Mouse (Mus musculus): ENCODE data around the gene Chmp5.

Gene Chmp5

GRCm38 (mm10) chr4:40948160-40948708, at the start of gene Chmp5, which contains the start of gene Bag1:
Chmp5 (plus strand) TSS chr4:40948407.
Bag1 (minus strand) TSS chr4:40948294.
- no peak for TF ChIP-seq GATA4 (IDR thresholded peaks at IDR 0.05; ENCODE audit: insufficient replicate concordance, low read length)

- no peak for TF ChIP-seq GATA4 (IDR thresholded peaks at IDR 0.05; ENCODE audit: insufficient replicate concordance, low read length)
These were observed 49.6 kb upstream of the Chmp5 start for GRCm38 (mm10) chr4:40898476-40899044.

GRCm38 (mm10) chr4:40899264-40899663, 48.9 kb upstream of the Chmp5 start:
- TF ChIP-seq GATA4 (IDR thresholded peaks at IDR 0.05; ENCODE audit: insufficient replicate concordance, low read length), result no peak

GRCm38 (mm10) chr4:40900071-40900470, 48.1 kb upstream of the Chmp5 start:
- no peak for TF ChIP-seq GATA4 (IDR thresholded peaks at IDR 0.05; ENCODE audit: insufficient replicate concordance, low read length)

GRCm38 (mm10) chr4:40900612-40901011, 47.6 kb upstream of the Chmp5 start:
- no peak for TF ChIP-seq GATA4 (IDR thresholded peaks at IDR 0.05; ENCODE audit: insufficient replicate concordance, low read length)

GRCm38 (mm10) chr4:40906298-40906697, 41.9 kb upstream of the Chmp5 start:
- TF ChIP-seq GATA4 (IDR thresholded peaks at IDR 0.05; ENCODE audit: insufficient replicate concordance, low read length), result no peak

- peak; percentile 98 for TF ChIP-seq GATA4 (IDR thresholded peaks at IDR 0.05; ENCODE audit: insufficient replicate concordance, low read length)
These were observed 39.8 kb upstream of the Chmp5 start for GRCm38 (mm10) chr4:40908261-40908969.

GRCm38 (mm10) chr4:40914287-40914867, 33.8 kb upstream of the Chmp5 start:
- no peak for TF ChIP-seq GATA4 (IDR thresholded peaks at IDR 0.05; ENCODE audit: insufficient replicate concordance, low read length)

GRCm38 (mm10) chr4:40915947-40916346, 32.3 kb upstream of the Chmp5 start:
- no peak for TF ChIP-seq GATA4 (IDR thresholded peaks at IDR 0.05; ENCODE audit: insufficient replicate concordance, low read length)

GRCm38 (mm10) chr4:40916592-40917155, 31.5 kb upstream of the Chmp5 start:
- no peak for TF ChIP-seq GATA4 (IDR thresholded peaks at IDR 0.05; ENCODE audit: insufficient replicate concordance, low read length)

- TF ChIP-seq GATA4 (IDR thresholded peaks at IDR 0.05; ENCODE audit: insufficient replicate concordance, low read length), result no peak
These were observed 28.4 kb upstream of the Chmp5 start, which contains the start of gene Spink4 for GRCm38 (mm10) chr4:40919785-40920184. Spink4 (plus strand) TSS chr4:40920052.

- TF ChIP-seq GATA4 (IDR thresholded peaks at IDR 0.05; ENCODE audit: insufficient replicate concordance, low read length), result no peak
These were observed 27.6 kb upstream of the Chmp5 start for GRCm38 (mm10) chr4:40920576-40920975.

GRCm38 (mm10) chr4:40921288-40921687, 26.9 kb upstream of the Chmp5 start:
- no peak for TF ChIP-seq GATA4 (IDR thresholded peaks at IDR 0.05; ENCODE audit: insufficient replicate concordance, low read length)

GRCm38 (mm10) chr4:40923087-40923651, 25.0 kb upstream of the Chmp5 start:
- TF ChIP-seq GATA4 (IDR thresholded peaks at IDR 0.05; ENCODE audit: insufficient replicate concordance, low read length), result no peak

- no peak for TF ChIP-seq GATA4 (IDR thresholded peaks at IDR 0.05; ENCODE audit: insufficient replicate concordance, low read length)
These were observed 22.6 kb upstream of the Chmp5 start for GRCm38 (mm10) chr4:40925568-40925967.

Measured in liver, adult (tissue).